Mouse (Mus musculus) forebrain, embryonic 11.5 days (tissue): ENCODE data around the gene Cchcr1. TPM values are rescaled to one million over a fixed set of nuclear protein-coding genes. Genes with fewer than 3 reads are reported as not detected.

Source experiments
- ATAC-seq: fragments of 200-750 bp; cut with Nextera tagmentation; replicated peaks from 2 replicates; pipeline ENCODE4 v1.8.0; 2017; ENCODE audit warnings: moderate TSS enrichment; ENCODE audit not compliant: low FRiP score
- DNase-seq: peaks from one replicate; pipeline ENCODE4 v3.0.0-alpha.2; 2017; ENCODE audit warnings: low spot score
- H3K27ac ChIP-seq: fragments of 300-500 bp; sonication (generic); 2 replicates; pipeline ENCODE4 v1.5.1; 2014; ENCODE audit warnings: low read depth, low read length
- H3K27me3 ChIP-seq: fragments of 300-500 bp; sonication (generic); 2 replicates; pipeline ENCODE4 v1.6.1; 2014; ENCODE audit warnings: mild to moderate bottlenecking, low read length, mixed read lengths; ENCODE audit not compliant: control insufficient read depth, insufficient read depth
- H3K36me3 ChIP-seq: fragments of 300-500 bp; sonication (generic); 2 replicates; pipeline ENCODE4 v1.6.1; 2014; ENCODE audit warnings: mild to moderate bottlenecking, low read length, moderate library complexity, mixed read lengths; ENCODE audit not compliant: control insufficient read depth, insufficient read depth
- H3K4me1 ChIP-seq: fragments of 300-500 bp; sonication (generic); replicated peaks from 2 replicates; pipeline ENCODE4 v1.6.1; 2014; ENCODE audit warnings: low read length, mixed read lengths; ENCODE audit not compliant: control insufficient read depth, insufficient read depth
- H3K4me2 ChIP-seq: fragments of 300-500 bp; sonication (generic); 2 replicates; pipeline ENCODE4 v1.6.1; 2014; ENCODE audit warnings: low read depth, mild to moderate bottlenecking, low read length, moderate library complexity, mixed read lengths; ENCODE audit not compliant: severe bottlenecking
- H3K4me3 ChIP-seq: fragments of 300-500 bp; sonication (generic); 2 replicates; pipeline ENCODE4 v1.5.1; 2014; ENCODE audit warnings: low read depth, low read length
- H3K9ac ChIP-seq: fragments of 300-500 bp; sonication (generic); 2 replicates; pipeline ENCODE4 v1.6.1; 2014; ENCODE audit warnings: low read length
- H3K9me3 ChIP-seq: fragments of 300-500 bp; sonication (generic); 2 replicates; pipeline ENCODE4 v1.6.1; 2016; ENCODE audit warnings: low read length, mixed read lengths; ENCODE audit not compliant: control insufficient read depth
- WGBS: fragments of 180-500 bp; shearing (Covaris S2); extraction: QIAGEN DNeasy Blood & Tissue Kit; methylation state at CpG from one replicate; pipeline ENCODE4 v1.1.7; 2014; 5-methylcytosine and 5-hydroxymethylcytosine counted together
- polyA plus RNA-seq: library from polyadenylated mRNA; unstranded; fragments of >200 nt; fragmentation: Nextera tagmentation; extraction: Ambion mirVana; gene quantifications from 2 replicates; pipeline ENCODE4 v1.2.1, GENCODE M21; 2014

Cchcr1 gene
- polyA plus RNA-seq, 1 experiment from 2014 or later, result 18.2 TPM

GRCm38 (mm10) chr17:35554761-35555397, 38.0 kb downstream of the Cchcr1 start:
- H3K27ac ChIP-seq, result no peak overlapping the region
- no peak overlapping the region for H3K4me3 ChIP-seq
- no peaks in the 10 kb centered on the region for H3K36me3 ChIP-seq
- no peaks in the 10 kb centered on the region for H3K9me3 ChIP-seq
- DNase-seq, result no peak
- H3K4me1 ChIP-seq, result no peaks in the 10 kb centered on the region
- H3K9ac ChIP-seq, result no peak overlapping the region
- 91% methylated on average over 18 of the region's 18 CpGs for WGBS
- H3K27me3 ChIP-seq, result no peaks in the 10 kb centered on the region
- no peak for ATAC-seq
- no peak overlapping the region for H3K4me2 ChIP-seq

- no peaks in the 10 kb centered on the region for H3K4me1 ChIP-seq
- ATAC-seq, result no peak
- WGBS, result 96% methylated on average over 12 of the region's 13 CpGs
Observed at GRCm38 (mm10) chr17:35556186-35556765, 39.4 kb downstream of the Cchcr1 start.

GRCm38 (mm10) chr17:35556812-35557211, 39.9 kb downstream of the Cchcr1 start:
- Histone ChIP-seq H3K4me1 (no peaks in the 10 kb centered on the region), H3K27ac (no peak overlapping the region), H3K9ac (no peak overlapping the region), H3K4me2 (no peak overlapping the region), H3K27me3 (no peaks in the 10 kb centered on the region), H3K36me3 (no peaks in the 10 kb centered on the region), H3K9me3 (no peaks in the 10 kb centered on the region), H3K4me3 (no peak overlapping the region)
- ATAC-seq (no peak), DNase-seq (no peak)
- 37% methylated on average over 5 of the region's 5 CpGs for WGBS

More at GRCm38 (mm10) chr17:35556186-35556765, 39.4 kb downstream of the Cchcr1 start:
- Histone ChIP-seq H3K36me3 (no peaks in the 10 kb centered on the region), H3K4me2 (no peak overlapping the region), H3K4me3 (no peak overlapping the region), H3K9me3 (no peaks in the 10 kb centered on the region), H3K27me3 (no peaks in the 10 kb centered on the region), H3K9ac (no peak overlapping the region), H3K27ac (no peak overlapping the region)
- no peak for DNase-seq

GRCm38 (mm10) chr17:35557351-35557750, 40.5 kb downstream of the Cchcr1 start:
- WGBS, result 81% methylated on average over 9 of the region's 9 CpGs
- no peaks in the 10 kb centered on the region for H3K9me3 ChIP-seq
- ATAC-seq (no peak), DNase-seq (no peak)
- no peak overlapping the region for H3K4me3 ChIP-seq
- no peak overlapping the region for H3K4me2 ChIP-seq
- no peak overlapping the region for H3K27ac ChIP-seq
- H3K9ac ChIP-seq, result no peak overlapping the region
- no peaks in the 10 kb centered on the region for H3K4me1 ChIP-seq
- H3K27me3 ChIP-seq, result no peaks in the 10 kb centered on the region
- no peaks in the 10 kb centered on the region for H3K36me3 ChIP-seq

GRCm38 (mm10) chr17:35558216-35558615, 41.3 kb downstream of the Cchcr1 start:
- H3K4me3 ChIP-seq, result no peak overlapping the region
- no peak overlapping the region for H3K4me2 ChIP-seq
- WGBS, result 64% methylated on average over 8 of the region's 8 CpGs
- no peaks in the 10 kb centered on the region for H3K9me3 ChIP-seq
- H3K27ac ChIP-seq, result no peak overlapping the region
- H3K4me1 ChIP-seq, result no peaks in the 10 kb centered on the region
- no peaks in the 10 kb centered on the region for H3K36me3 ChIP-seq
- ATAC-seq (no peak), DNase-seq (no peak)
- H3K9ac ChIP-seq, result no peak overlapping the region
- H3K27me3 ChIP-seq, result no peaks in the 10 kb centered on the region

GRCm38 (mm10) chr17:35567150-35567549, 50.2 kb downstream of the Cchcr1 start, which contains the start of gene 2300002M23Rik:
Gene 2300002M23Rik, plus strand, starts transcription at chr17:35567450.
- H3K4me3 ChIP-seq, result no peak within 1 kb of the TSS
- DNase-seq, result no peak
- H3K4me1 ChIP-seq, result peaks cover 7% of the 10 kb centered on the region; the same call in 1 of the 2 replicates
- no peak for ATAC-seq
- H3K9me3 ChIP-seq, result no peaks in the 10 kb centered on the region
- no peak within 1 kb of the TSS for H3K27ac ChIP-seq
- 54% methylated on average over 3 of the region's 3 CpGs for WGBS
- H3K36me3 ChIP-seq, result no peaks in the 10 kb centered on the region
- H3K9ac ChIP-seq, result no peak within 1 kb of the TSS
- peaks cover 11% of the 10 kb centered on the region; the same call in 1 of the 2 replicates for H3K27me3 ChIP-seq
- H3K4me2 ChIP-seq, result no peak within 1 kb of the TSS

- Histone ChIP-seq H3K4me2 (no peak overlapping the region), H3K9ac (no peak overlapping the region), H3K27me3 (peaks cover 11% of the 10 kb centered on the region; the same call in 1 of the 2 replicates), H3K9me3 (no peaks in the 10 kb centered on the region), H3K36me3 (no peaks in the 10 kb centered on the region), H3K4me1 (peaks cover 7% of the 10 kb centered on the region; the same call in 1 of the 2 replicates), H3K4me3 (no peak overlapping the region), H3K27ac (no peak overlapping the region)
- 23% methylated on average over 9 of the region's 9 CpGs for WGBS
- no peak for DNase-seq
- ATAC-seq, result no peak
Observed at GRCm38 (mm10) chr17:35567767-35568166, 50.9 kb downstream of the Cchcr1 start.

GRCm38 (mm10) chr17:35569091-35569944, 52.4 kb downstream of the Cchcr1 start:
- Histone ChIP-seq H3K4me3 (peak overlapping the region; percentile 23), H3K4me2 (peak overlapping the region; percentile 50), H3K9ac (peak overlapping the region; percentile 55), H3K4me1 (peaks cover 7% of the 10 kb centered on the region; the same call in 1 of the 2 replicates), H3K36me3 (no peaks in the 10 kb centered on the region), H3K9me3 (no peaks in the 10 kb centered on the region), H3K27ac (no peak overlapping the region), H3K27me3 (peaks cover 11% of the 10 kb centered on the region; the same call in 1 of the 2 replicates)
- WGBS, result 2% methylated on average over 28 of the region's 28 CpGs
- ATAC-seq (peak; percentile 65; the same call in 1 of the 2 replicates), DNase-seq (peak; percentile 68)
